Mouse (Mus musculus): ENCODE data around the gene Emc1. TPM values are rescaled to one million over a fixed set of nuclear protein-coding genes. Genes with fewer than 3 reads are reported as not detected.
"Not testable (repeated sequence)": the region's sequence is repeated elsewhere in the genome, so short reads cannot be mapped to it uniquely, and the experiment has no call there.

Gene Emc1
- polyA plus RNA-seq, 1 experiment from 2014 or later: 26.0 TPM

DNA sequence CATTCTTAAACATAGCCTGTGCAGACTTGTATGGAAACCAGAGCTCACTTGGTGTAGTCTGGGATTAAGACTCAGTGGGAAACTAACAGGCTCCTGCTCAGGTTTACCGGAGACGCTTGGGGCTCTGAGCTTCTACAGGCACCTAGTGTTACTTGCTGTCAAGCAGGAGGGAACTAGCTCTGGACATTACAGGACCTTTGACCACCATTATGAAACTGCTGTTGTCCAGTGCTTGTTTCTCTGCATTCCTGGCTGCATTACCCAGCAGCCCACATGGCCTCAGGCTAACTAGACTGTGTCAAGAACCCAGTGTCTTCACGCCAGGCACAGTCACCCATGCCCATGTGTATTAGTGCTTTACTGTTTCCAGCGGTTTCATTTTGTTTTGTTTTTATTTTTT, 20.7 kb downstream of the Emc1 start:
- Histone ChIP-seq H3K9me3 (ENCODE audit: control insufficient read depth, low read length) (no peaks in the 10 kb centered on the region), H3K9ac (ENCODE audit: low read length) (no peak overlapping the region), H3K27ac (ENCODE audit: low read depth, low read length) (no peak overlapping the region), H3K4me1 (ENCODE audit: control insufficient read depth, insufficient read depth, low read length) (no peaks in the 10 kb centered on the region), H3K36me3 (ENCODE audit: control insufficient read depth, insufficient read depth, low read length) (peaks cover 12% of the 10 kb centered on the region), H3K27me3 (ENCODE audit: control insufficient read depth, insufficient read depth, low read length) (no peaks in the 10 kb centered on the region), H3K4me2 (ENCODE audit: low read depth) (no peak overlapping the region), H3K4me3 (ENCODE audit: low read depth, low read length) (no peak overlapping the region)
- WGBS: 90% methylated on average over 4 of the region's 4 CpGs
- ATAC-seq (ENCODE audit: insufficient read depth, low FRiP score, low TSS enrichment) (no peak), DNase-seq (ENCODE audit: low spot score) (no peak)

DNA sequence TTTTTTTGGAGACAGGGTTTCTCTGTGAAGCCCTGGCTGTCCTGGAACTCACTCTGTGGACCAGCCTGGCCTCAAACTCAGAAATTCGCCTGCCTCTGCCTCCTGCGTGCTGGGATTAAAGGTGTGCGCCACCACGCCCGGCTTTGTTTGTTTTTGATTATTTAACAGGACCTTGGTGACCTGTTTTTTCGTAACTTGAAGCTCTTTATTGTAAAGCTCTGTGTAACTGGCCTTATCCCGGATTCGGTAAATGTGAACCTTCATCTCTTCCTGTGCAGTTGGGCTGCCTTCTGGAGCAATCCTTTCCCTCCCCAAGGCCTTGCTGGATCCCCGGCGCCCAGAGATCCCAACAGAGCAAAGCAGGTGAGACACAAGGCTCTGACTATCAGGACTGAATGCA, 21.1 kb downstream of the Emc1 start:
- Histone ChIP-seq H3K27ac (ENCODE audit: low read depth, low read length) (no peak overlapping the region), H3K27me3 (ENCODE audit: control insufficient read depth, insufficient read depth, low read length) (no peaks in the 10 kb centered on the region), H3K9ac (ENCODE audit: low read length) (no peak overlapping the region), H3K9me3 (ENCODE audit: control insufficient read depth, low read length) (no peaks in the 10 kb centered on the region), H3K4me3 (ENCODE audit: low read depth, low read length) (no peak overlapping the region), H3K36me3 (ENCODE audit: control insufficient read depth, insufficient read depth, low read length) (peaks cover 12% of the 10 kb centered on the region), H3K4me1 (ENCODE audit: control insufficient read depth, insufficient read depth, low read length) (no peaks in the 10 kb centered on the region), H3K4me2 (ENCODE audit: low read depth) (no peak overlapping the region)
- 91% methylated on average over 10 of the region's 10 CpGs for WGBS
- no peak for ATAC-seq (ENCODE audit: insufficient read depth, low FRiP score, low TSS enrichment)
- DNase-seq (ENCODE audit: low spot score): no peak

DNA sequence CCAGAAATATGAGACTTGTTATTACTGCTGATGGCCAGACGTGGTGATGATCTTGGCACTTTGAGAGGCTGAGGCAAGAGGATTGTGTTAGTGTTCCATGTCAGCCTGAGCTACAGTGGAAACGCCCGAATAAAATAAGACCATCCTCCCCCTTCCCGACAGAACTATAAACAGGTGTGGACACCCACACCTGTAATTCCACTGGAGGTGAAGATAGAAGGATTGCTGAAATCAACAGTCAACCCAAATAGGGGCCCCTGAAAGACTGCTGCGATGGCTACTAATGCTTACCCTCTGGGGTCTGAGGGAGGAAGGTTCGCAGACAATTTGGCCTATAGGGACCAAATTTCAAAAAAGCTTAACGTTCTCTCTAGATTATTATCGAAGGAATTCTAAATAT, 27.3 kb downstream of the Emc1 start:
- WGBS: 17% methylated on average over 8 of the region's 8 CpGs
- Histone ChIP-seq H3K4me3 (ENCODE audit: low read depth, low read length) (peak overlapping the region; percentile 91), H3K27ac (ENCODE audit: low read depth, low read length) (peak overlapping the region; percentile 65), H3K36me3 (ENCODE audit: control insufficient read depth, insufficient read depth, low read length) (peaks cover 3% of the 10 kb centered on the region), H3K4me2 (ENCODE audit: low read depth) (peak overlapping the region; percentile 58), H3K9ac (ENCODE audit: low read length) (peak overlapping the region; percentile 76), H3K9me3 (ENCODE audit: control insufficient read depth, low read length) (no peaks in the 10 kb centered on the region), H3K27me3 (ENCODE audit: control insufficient read depth, insufficient read depth, low read length) (no peaks in the 10 kb centered on the region), H3K4me1 (ENCODE audit: control insufficient read depth, insufficient read depth, low read length) (peaks cover 8% of the 10 kb centered on the region)
- DNase-seq (ENCODE audit: low spot score) (no peak), ATAC-seq (ENCODE audit: insufficient read depth, low FRiP score, low TSS enrichment) (no peak)

DNA sequence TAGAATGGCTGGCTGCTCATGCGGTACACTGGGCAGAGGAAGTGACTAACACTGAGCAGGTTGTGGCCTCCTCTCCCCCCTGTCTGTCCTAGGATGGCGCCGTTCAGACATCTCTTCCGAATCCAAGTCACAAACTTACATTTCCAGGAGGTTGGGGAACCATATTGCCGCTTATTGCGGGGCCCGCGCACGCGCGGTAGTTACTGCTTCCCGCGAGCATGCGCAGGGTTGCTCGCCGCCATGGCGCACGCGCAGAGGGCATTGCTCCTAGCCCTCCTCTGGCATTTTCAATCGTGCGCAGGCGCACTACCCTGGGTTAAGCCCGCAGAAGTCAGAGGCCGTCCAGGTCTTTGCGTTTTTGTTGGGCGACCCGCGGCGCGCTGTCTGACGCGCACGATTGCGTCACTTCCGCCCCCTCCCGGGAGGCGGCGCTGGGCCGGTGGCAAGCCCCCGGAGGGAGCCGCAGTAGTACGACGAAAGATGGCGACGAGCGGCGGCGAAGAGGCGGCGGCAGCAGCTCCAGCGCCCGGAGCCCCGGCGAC, 27.9 kb downstream of the Emc1 start:
- peak overlapping the region; percentile 68 for H3K27ac ChIP-seq (ENCODE audit: low read depth, low read length)
- under 1% methylated on average over 54 of the region's 54 CpGs for WGBS
- H3K4me3 ChIP-seq (ENCODE audit: low read depth, low read length): peak overlapping the region; percentile 91
- ATAC-seq (ENCODE audit: insufficient read depth, low FRiP score, low TSS enrichment) (peak; percentile 91), DNase-seq (ENCODE audit: low spot score) (peak; percentile 100)
- H3K27me3 ChIP-seq (ENCODE audit: control insufficient read depth, insufficient read depth, low read length): no peaks in the 10 kb centered on the region
- H3K9ac ChIP-seq (ENCODE audit: low read length): peak overlapping the region; percentile 76
- peaks cover 3% of the 10 kb centered on the region for H3K36me3 ChIP-seq (ENCODE audit: control insufficient read depth, insufficient read depth, low read length)
- H3K4me1 ChIP-seq (ENCODE audit: control insufficient read depth, insufficient read depth, low read length): peaks cover 8% of the 10 kb centered on the region
- H3K9me3 ChIP-seq (ENCODE audit: control insufficient read depth, low read length): no peaks in the 10 kb centered on the region
- H3K4me2 ChIP-seq (ENCODE audit: low read depth): peak overlapping the region; percentile 70

DNA sequence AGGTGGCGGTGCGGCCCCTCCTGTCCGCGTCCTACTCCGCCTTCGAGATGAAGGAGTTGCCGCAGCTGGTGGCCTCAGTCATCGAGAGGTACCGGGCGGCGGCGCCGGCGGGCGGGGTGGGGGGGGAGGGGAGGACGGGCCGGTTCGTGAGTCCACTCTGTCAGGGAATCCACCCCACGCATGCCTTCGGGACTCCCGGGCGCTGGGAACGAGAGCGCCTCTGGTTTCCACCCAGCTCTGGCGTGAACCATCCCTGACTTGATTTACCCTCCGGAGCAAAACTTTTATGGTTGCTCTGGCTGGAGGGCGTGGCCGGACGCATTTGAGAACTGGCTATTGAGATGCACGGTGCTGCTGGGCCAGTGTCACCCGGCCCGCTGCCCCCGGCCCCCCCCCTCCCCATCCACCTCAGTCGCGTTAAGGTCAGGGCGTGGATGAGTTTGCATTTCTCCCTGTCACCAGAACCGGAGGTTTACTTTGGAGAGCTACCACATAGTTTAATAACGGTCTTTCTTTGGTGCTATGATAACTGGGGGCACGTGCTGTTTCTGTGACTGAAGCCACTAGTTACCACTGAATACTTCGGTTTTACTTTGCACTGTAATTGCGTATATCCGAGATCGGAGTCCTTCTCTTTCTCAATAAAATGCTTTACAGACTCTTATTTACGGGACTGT, 28.5 kb downstream of the Emc1 start:
- ATAC-seq (ENCODE audit: insufficient read depth, low FRiP score, low TSS enrichment): peak; percentile 67
- Histone ChIP-seq H3K4me1 (ENCODE audit: control insufficient read depth, insufficient read depth, low read length) (peaks cover 8% of the 10 kb centered on the region), H3K36me3 (ENCODE audit: control insufficient read depth, insufficient read depth, low read length) (no peaks in the 10 kb centered on the region), H3K9ac (ENCODE audit: low read length) (peak overlapping the region; percentile 76), H3K9me3 (ENCODE audit: control insufficient read depth, low read length) (no peaks in the 10 kb centered on the region), H3K4me2 (ENCODE audit: low read depth) (peak overlapping the region; percentile 70), H3K27me3 (ENCODE audit: control insufficient read depth, insufficient read depth, low read length) (no peaks in the 10 kb centered on the region), H3K4me3 (ENCODE audit: low read depth, low read length) (peak overlapping the region; percentile 91), H3K27ac (ENCODE audit: low read depth, low read length) (0 out of 2 replicates have a peak overlapping the region, but pooled peaks have one; percentile 68)
- WGBS: 5% methylated on average over 35 of the region's 44 CpGs
- no peak for DNase-seq (ENCODE audit: low spot score)

DNA sequence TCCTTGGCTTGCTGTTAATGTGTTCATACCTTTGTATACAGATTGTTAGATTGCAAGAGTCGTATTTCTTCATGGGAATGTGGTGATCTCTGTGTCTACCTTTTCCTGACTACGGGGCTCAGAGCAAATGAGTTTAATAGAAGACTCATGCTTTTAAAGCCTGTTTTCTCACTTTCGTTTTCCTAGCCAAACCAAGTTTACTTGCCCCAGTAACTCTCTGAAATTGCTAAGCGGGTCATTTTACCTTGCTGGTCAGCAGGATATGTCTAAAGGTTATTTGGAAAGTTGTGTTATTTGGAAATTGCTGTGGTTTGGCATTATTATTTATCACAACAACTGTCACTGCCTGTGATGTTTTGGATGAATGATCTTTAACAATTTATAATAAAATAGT, 29.1 kb downstream of the Emc1 start:
- H3K4me3 ChIP-seq (ENCODE audit: low read depth, low read length): peak overlapping the region; percentile 91
- no peak for ATAC-seq (ENCODE audit: insufficient read depth, low FRiP score, low TSS enrichment)
- WGBS: 58% methylated on average over 4 of the region's 4 CpGs

DNA sequence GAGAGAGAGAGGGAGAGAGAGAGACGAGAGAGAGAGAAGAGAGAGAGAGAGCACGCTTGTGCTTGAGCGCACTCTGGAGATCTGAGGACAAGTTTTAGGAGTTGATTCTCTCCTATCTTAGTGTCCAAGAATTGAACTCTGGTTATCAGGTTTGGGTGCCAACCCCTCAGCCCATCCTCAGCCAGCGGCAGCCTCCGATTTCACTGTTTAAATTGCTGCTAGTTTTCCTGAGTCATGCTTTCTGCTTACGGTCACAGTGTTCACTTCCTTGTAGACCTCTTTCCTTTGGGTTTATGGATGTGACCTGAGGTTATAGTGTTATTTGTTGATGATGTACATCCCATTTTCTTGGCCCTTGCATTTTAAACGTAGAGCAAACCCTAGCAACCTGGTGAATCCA, 29.8 kb downstream of the Emc1 start:
- no peak overlapping the region for H3K4me3 ChIP-seq (ENCODE audit: low read depth, low read length)
- no peaks in the 10 kb centered on the region for H3K36me3 ChIP-seq (ENCODE audit: control insufficient read depth, insufficient read depth, low read length)
- H3K27me3 ChIP-seq (ENCODE audit: control insufficient read depth, insufficient read depth, low read length): no peaks in the 10 kb centered on the region
- no peak overlapping the region for H3K4me2 ChIP-seq (ENCODE audit: low read depth)
- no peaks in the 10 kb centered on the region for H3K9me3 ChIP-seq (ENCODE audit: control insufficient read depth, low read length)
- 82% methylated on average over 7 of the region's 7 CpGs for WGBS
- H3K27ac ChIP-seq (ENCODE audit: low read depth, low read length): no peak overlapping the region
- DNase-seq (ENCODE audit: low spot score): no peak
- no peak for ATAC-seq (ENCODE audit: insufficient read depth, low FRiP score, low TSS enrichment)
- no peak overlapping the region for H3K9ac ChIP-seq (ENCODE audit: low read length)
- H3K4me1 ChIP-seq (ENCODE audit: control insufficient read depth, insufficient read depth, low read length): peaks cover 8% of the 10 kb centered on the region

More for the DNA sequence above, 29.1 kb downstream of the Emc1 start:
- peak overlapping the region; percentile 76 for H3K9ac ChIP-seq (ENCODE audit: low read length)
- H3K4me2 ChIP-seq (ENCODE audit: low read depth): peak overlapping the region; percentile 70
- H3K9me3 ChIP-seq (ENCODE audit: control insufficient read depth, low read length): no peaks in the 10 kb centered on the region
- no peak for DNase-seq (ENCODE audit: low spot score)
- H3K27me3 ChIP-seq (ENCODE audit: control insufficient read depth, insufficient read depth, low read length): no peaks in the 10 kb centered on the region
- no peaks in the 10 kb centered on the region for H3K36me3 ChIP-seq (ENCODE audit: control insufficient read depth, insufficient read depth, low read length)
- H3K27ac ChIP-seq (ENCODE audit: low read depth, low read length): no peak overlapping the region
- peaks cover 8% of the 10 kb centered on the region for H3K4me1 ChIP-seq (ENCODE audit: control insufficient read depth, insufficient read depth, low read length)

DNA sequence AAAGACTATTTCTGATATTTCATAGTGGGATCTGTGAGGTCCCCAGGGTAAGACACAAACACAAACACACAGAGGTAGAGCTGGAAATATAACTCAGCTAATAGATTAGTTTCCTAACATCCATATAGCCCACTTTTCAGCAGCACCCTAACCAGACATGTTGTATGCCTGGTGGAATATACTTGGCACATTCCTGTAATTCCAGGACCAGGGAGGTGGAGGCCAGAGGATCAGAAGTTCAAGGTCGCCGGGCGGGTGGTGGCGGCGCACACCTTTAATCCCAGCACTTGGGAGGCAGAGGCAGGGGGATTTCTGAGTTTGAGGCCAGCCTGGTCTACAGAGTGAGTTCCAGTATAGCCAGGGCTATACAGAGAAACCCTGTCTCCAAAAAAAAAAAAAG, 33.5 kb downstream of the Emc1 start:
- 86% methylated on average over 5 of the region's 5 CpGs for WGBS
- H3K4me3 ChIP-seq (ENCODE audit: low read depth, low read length); H3K27ac ChIP-seq (ENCODE audit: low read depth, low read length); H3K36me3 ChIP-seq (ENCODE audit: control insufficient read depth, insufficient read depth, low read length); H3K27me3 ChIP-seq (ENCODE audit: control insufficient read depth, insufficient read depth, low read length); H3K4me1 ChIP-seq (ENCODE audit: control insufficient read depth, insufficient read depth, low read length); ATAC-seq (ENCODE audit: insufficient read depth, low FRiP score, low TSS enrichment); H3K9me3 ChIP-seq (ENCODE audit: control insufficient read depth, low read length); H3K4me2 ChIP-seq (ENCODE audit: low read depth); DNase-seq (ENCODE audit: low spot score); H3K9ac ChIP-seq (ENCODE audit: low read length): not testable (repeated sequence)

DNA sequence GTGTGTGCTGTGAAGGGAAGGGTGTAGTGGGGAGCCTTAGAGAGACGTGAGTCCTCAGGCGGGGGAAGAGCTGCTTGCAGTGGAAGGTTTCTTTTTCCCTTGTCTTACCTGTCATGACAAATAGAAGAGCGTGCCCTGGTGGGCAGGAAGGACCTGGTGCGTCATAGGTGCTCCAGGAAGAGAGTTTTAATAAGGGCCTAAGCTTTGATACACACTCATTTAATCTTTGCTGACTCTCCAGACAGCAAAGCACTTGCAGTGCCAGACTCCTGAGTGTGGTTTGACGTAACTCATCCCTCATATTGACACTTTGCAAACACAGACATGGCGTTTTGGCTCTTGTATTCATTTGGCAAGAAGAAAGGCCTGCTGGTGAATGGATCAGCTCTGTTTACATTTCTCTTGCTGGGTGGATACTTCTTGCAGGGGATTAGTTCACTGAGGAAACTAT, 34.5 kb downstream of the Emc1 start:
- Histone ChIP-seq H3K4me2 (ENCODE audit: low read depth) (no peak overlapping the region), H3K9me3 (ENCODE audit: control insufficient read depth, low read length) (no peaks in the 10 kb centered on the region), H3K4me1 (ENCODE audit: control insufficient read depth, insufficient read depth, low read length) (peaks cover 2% of the 10 kb centered on the region; the same call in 1 of the 2 replicates), H3K36me3 (ENCODE audit: control insufficient read depth, insufficient read depth, low read length) (no peaks in the 10 kb centered on the region), H3K27me3 (ENCODE audit: control insufficient read depth, insufficient read depth, low read length) (no peaks in the 10 kb centered on the region), H3K4me3 (ENCODE audit: low read depth, low read length) (no peak overlapping the region), H3K9ac (ENCODE audit: low read length) (no peak overlapping the region), H3K27ac (ENCODE audit: low read depth, low read length) (no peak overlapping the region)
- no peak for DNase-seq (ENCODE audit: low spot score)
- ATAC-seq (ENCODE audit: insufficient read depth, low FRiP score, low TSS enrichment): no peak
- WGBS: 74% methylated on average over 6 of the region's 6 CpGs
